Mouse (Mus musculus): ENCODE results near the gene Olfr1137.

Olfr1137 gene

GRCm38 (mm10) chr2:87713079-87713478 lies at the start of gene Olfr1137:
Olfr1137 (minus strand) TSS chr2:87713179.
- no peak for DNase-seq

- no peak for DNase-seq
Measured at GRCm38 (mm10) chr2:87753891-87754290, 40.9 kb upstream of the Olfr1137 start, which contains the start of gene Olfr1141. Olfr1141 (minus strand) TSS chr2:87753991.

- no peak for DNase-seq
Measured at GRCm38 (mm10) chr2:87743452-87743851, 30.5 kb upstream of the Olfr1137 start, which contains the start of gene Olfr1140. Olfr1140 (plus strand) TSS chr2:87743752.

GRCm38 (mm10) chr2:87739878-87740277 lies 26.9 kb upstream of the Olfr1137 start, which contains the start of gene Olfr1138:
Olfr1138 (minus strand) TSS chr2:87739978.
- no peak for DNase-seq

- DNase-seq = no peak
Measured at GRCm38 (mm10) chr2:87693847-87694246, 19.1 kb downstream of the Olfr1137 start, which contains the start of gene Olfr1136. Olfr1136 (minus strand) TSS chr2:87693947.

- DNase-seq = no peak
Measured at GRCm38 (mm10) chr2:87673564-87673963, 39.4 kb downstream of the Olfr1137 start, which contains the start of gene Olfr1135. Olfr1135 (minus strand) TSS chr2:87673664.

Data from cerebellum, adult 11-12 months (tissue).